Mouse (Mus musculus) layer of hippocampus, postnatal 25 days (tissue): ENCODE measurements around the gene Nanos3. TPM values are rescaled to one million over a fixed set of nuclear protein-coding genes. Genes with fewer than 3 reads are reported as not detected.

Experiments
- DNase-seq, 2 experiments: peaks; one replicate each; pipeline ENCODE4 v3.0.0; 2022; ENCODE audit warnings: mixed read lengths in 2 of 2, low spot score in 1 of 2; ENCODE audit errors: extremely low spot score in 1 of 2
- total RNA-seq, 2 experiments: library from RNA; stranded (reverse); gene quantifications; 2 replicates each; pipeline ENCODE4 v1.2.3; 2021

The Nanos3 gene
- total RNA-seq, 2 experiments from 2014 or later = 2.6 to 3.0 TPM

- DNase-seq = no peak
Observed at GRCm38 (mm10) chr8:84184085-84185043, 653 bp downstream of the Nanos3 start.

DNA sequence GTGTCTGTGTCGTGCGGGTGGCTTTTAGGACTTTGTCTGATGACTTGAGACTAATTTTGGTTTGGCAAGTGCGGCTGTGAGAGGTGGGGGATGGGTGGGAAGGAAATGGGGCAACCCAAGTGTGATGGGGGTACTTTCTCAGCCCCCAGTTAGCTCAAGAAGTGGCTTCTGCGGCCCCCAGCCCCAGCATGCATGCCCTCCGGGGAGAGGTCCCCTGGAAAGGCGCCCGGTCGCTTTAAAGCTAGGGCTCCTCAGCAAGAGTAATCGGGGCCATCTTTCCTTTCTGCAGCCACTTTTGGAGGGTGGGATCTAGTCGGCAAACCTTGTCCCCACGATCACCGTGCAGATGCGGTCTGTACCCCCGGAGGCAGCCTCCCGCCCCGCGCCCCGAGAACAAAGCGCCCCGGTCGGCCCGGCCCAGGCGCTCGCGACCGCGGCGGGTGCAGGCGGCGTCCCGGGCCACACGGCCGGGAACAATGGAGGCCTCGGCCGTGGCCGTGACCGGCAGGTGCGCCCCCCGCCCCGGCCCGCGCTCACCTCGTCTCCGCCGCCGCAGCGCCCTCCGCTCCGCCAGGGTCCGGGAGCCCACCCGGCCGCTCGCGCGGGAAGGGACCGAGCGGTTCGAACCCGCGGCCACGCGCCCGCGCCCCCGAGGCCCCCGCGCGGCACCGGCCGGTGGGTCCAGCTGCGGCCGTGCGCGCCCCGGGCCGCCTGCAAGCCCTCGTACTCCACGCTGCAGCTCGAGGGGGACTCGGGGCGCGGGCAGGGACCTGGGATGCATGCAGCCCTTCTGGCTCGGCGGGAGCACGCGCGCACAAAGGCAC is 1.5 kb downstream of the Nanos3 start:
- no peak for DNase-seq

DNA sequence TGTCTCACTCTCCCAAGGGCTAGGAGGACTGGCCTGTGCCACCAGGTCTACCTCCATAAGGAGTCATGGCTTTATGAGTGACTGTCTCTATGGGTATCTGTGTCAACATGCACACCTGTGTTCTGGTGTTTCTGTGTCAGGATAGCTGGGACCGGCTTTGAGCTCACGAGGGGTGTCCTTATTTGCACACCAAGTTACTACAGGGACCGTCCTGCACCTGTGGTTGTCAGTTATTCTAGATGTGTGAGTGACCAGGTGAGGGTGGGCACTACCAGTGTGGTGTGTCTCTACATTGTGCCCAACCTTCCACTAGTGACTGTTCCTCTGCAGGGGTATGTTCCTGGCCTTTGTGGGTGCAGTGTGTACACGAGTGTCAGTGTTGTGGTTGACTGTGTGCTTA is 2.2 kb downstream of the Nanos3 start:
- no peak for DNase-seq

- DNase-seq = no peak
Observed at GRCm38 (mm10) chr8:84180530-84181190, 4.4 kb downstream of the Nanos3 start.

DNA sequence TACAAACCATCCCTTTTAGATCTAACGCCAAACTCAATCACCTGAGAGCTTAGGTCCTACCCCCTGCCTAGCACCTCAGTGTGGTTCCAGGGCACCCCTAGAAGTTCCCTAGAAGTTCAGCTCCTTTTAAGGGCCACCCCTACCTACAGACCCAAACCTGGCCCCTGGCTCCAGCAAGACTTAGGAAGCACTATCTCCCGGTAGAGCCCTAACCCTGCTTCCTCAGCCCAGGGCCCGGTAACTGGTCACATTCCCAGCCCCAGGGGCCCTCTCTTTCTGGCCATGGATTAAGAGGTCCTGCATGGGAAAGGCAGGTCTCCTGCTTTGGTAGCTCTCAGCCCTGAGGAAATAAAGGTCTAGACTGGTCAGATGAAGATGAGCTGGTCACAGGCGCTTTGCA is 5.1 kb downstream of the Nanos3 start:
- no peak for DNase-seq

- no peak for DNase-seq
Observed at GRCm38 (mm10) chr8:84178592-84178991, 6.4 kb downstream of the Nanos3 start.

DNA sequence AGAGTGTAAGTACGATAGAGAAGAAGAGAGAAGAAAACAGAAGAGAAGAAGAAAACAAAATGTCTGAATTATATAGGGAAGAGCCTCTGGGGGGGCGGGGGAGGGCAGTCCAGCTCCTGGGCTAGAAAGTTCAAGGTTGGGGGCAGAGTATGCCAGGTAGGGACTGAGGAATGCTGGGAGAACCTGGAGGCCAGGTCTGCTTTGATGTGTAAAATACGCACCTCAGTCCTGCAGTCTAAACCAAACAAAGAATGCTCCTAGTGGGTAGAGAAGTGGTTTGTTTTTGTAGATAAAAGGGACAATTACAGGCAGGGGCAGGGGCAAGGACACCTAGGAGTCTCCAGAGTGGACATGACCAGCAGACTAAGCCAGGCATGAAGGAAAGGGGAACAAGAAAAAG is 7.6 kb downstream of the Nanos3 start:
- no peak for DNase-seq

DNA sequence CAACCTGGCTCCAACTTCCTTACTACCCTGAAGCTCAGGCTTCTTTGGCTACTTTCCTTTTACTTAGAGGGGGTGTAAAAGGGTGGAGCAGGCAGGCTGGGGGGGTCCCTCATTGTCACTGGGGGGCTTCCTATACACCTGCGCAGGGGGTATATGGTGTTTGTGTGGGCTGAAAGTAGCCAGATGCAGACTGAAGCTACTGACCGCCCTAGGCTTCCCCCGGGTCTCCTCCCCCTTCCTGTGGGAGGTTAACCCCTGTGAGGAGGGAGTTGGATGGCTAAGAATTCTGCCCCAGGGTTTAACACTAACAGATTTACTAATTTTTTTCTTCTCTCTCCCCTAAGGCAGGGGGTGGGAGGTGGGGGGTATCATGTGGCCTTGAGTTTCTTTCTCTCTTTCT is 8.5 kb downstream of the Nanos3 start:
- DNase-seq = no peak

DNA sequence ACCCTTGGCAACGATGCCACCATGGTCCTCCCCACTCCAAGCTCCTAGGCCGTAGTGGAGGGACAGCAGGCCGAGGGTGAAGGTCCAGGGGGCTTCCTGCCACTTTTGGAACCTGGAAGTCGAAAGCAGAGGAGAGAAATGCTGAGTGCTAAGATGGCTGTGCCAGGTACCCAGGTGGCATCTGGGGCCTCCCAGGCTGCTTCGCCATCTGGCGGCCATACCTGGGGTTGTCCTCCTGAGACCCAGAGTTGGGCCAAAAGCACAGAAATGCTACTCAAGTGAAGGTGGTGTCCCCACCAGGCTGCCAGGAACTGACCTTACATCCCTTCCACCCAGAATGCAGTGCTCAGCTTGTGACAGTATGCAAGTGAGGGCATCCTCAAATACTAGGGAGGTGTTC is 11.2 kb downstream of the Nanos3 start:
- DNase-seq = no peak

- no peak for DNase-seq
Observed at GRCm38 (mm10) chr8:84170096-84170495, 14.9 kb downstream of the Nanos3 start.

GRCm38 (mm10) chr8:84167696-84168095 is 17.3 kb downstream of the Nanos3 start:
- no peak for DNase-seq

DNA sequence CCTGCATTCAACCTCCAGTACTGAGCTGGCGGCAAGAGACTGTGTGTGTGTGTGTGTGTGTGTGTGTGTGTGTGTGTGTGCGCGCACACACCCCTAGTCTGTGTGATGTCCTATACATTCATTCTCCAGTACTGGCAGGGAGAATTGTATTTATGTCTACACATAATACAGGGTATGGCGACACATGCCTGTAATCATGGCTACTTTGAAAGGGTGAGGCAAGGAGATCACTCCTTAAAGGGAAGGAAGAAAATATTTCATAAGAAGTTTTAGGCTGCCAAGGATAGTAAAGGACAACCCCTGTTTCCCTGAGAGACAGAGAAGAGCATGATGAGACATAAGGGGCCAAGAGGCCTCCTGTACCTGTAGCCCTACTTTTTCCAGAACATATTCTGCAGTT is 27.4 kb downstream of the Nanos3 start:
- DNase-seq = no peak

DNA sequence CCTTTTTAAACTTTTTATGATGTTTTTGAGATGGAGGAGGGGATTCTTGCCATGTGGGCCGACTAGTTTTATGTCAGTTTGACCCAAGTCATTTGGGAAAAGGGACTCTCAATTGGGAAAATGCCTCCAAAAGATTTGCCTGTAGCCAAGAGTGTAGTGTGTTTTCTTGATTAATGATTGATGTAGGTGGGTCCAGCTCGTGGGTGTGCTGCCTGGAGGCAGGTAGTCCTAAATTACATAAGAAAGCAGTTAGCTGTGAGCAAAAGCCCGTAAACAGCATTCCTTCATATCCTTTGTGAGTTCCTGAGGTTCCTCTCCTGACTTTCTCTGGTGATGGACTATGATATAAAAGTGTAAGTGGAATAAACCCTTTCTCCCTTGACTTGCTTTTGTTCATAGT is 35.8 kb downstream of the Nanos3 start:
- no peak for DNase-seq

DNA sequence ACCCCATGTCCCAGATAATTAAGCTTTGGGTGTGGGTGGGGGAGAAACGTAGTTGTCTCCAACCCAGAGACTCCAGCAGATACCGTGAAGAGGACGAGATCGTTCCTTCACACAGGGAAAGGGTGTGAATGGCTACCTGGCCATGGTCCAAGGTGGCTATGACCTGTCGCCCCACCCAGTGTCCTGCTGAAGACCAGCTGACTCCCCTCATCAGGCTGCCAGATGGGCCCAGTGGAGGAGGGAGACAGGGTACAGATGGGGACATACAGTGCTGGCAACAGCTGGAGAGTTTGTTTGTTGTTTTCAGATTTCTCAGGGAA is 36.5 kb downstream of the Nanos3 start:
- DNase-seq = no peak

DNA sequence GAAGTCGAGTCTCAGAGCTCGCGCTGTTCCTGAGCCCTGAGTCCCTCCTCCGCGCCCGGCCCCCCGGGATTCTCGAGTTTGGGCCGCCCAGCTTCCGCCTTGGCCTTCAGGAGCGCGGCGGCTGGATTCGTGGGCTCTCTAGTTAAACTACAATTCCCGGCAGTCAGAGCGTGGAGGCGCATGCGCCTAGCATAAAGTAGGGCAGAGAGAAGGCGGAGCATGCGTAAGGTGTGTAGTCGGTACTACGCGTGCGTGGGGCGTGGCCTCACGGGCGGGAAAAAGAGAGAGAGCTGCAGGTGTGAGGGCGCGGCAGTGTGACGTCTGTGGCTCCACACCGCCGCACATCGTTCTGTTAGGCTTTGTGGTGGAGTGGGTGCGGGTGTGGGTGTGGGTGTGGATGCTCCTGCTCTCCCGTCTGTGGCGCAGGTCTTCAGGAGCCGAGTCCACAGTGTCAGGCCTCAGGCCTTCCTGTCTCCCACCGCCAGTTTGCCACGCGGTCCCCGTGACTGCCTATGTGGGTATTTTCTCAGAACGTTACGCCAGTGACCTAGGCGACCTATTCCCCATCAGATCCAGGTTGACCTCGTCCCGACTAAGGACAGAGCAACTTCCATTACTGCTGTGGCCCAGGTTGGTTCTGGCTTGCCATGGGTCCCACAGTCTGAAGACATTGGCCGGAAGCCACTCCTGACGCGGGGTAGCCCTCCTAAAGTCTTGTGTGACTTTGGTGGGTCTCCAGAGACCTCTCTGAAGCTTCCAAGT is 37.1 kb downstream of the Nanos3 start, which contains the start of the genes Cc2d1a and 4930432K21Rik:
TSS of gene Cc2d1a (minus strand) at position 168 of the 762 bp plus-strand sequence.
TSS of gene 4930432K21Rik (plus strand) at position 257 of the 762 bp plus-strand sequence.
- DNase-seq = peak; percentile 84 to 86

- DNase-seq = no peak
Observed at GRCm38 (mm10) chr8:84147324-84147766, 37.7 kb downstream of the Nanos3 start.

DNA sequence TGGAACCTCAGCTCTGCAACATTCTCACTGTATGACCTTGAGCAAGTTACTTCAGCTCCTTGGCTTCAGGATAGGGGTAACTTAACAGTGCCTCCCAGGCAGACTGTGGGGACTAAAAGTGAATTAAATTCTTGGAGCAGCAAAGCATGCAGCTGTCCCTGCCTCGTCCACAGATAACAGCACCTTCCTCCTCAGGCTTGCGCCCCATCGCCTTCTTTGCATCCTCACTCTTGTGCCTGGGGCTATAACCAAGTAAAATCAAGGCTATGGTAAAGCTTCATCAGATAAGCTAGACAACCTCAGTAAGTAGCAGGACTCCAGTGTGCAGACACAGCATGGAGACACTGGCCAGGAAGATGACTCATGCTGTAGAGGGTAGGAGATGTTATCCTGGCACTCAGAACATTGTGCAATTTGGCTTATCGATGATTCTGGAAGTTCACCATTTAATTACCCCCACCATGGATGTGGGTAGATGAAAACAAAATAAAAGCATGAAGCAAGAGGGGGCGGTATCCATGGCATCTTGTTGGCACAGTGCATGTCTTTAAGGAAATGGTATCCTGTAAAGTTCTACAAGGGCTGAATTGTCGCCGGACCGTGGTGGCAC is 40.3 kb downstream of the Nanos3 start:
- DNase-seq = no peak

- no peak for DNase-seq
Observed at GRCm38 (mm10) chr8:84140838-84141237, 44.2 kb downstream of the Nanos3 start.

DNA sequence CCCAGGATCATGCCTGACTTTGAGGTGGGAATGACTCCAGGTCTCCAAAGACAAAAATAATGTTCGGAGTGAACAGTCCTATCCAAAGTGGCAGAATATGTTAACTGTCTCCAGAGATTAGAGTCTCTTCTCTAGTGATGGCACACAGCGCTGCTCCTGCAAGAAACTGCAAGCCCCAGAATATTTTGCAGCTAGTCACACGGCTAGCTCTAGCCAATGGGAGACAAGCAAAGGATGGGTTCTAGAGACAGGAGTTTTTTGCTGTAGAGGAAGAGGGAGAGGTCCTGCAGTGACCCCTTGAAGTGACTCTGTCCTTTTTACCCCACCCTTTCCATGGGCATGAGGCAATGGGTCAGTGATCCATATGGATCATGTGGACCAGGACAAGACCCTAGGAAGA is 47.2 kb downstream of the Nanos3 start:
- no peak for DNase-seq

DNA sequence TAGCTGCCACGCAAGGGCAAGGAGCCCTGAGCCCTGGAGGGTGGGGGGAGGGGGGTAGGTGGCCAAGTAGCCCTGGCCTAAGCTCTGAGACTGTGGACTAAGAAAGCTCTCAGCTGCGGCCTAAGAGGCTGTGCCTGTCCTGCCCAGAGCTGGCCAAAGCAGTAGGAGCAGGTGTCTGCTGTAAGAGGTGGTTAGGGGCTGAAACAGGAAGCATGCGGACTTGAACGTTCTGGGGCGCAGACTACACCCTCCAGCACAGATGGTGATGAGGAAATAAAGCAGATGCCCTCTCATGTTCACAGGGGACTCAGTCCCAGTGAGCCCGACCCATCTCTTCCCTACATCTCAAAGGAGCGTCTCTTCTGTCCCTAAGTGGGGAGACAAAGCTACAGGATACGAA is 52.8 kb downstream of the Nanos3 start:
- DNase-seq = no peak
